Mouse (Mus musculus) T-helper 17 cell (primary cell): ENCODE results near the gene Ubap1.

Experiments
- in situ Hi-C, 2 experiments: fragments of 300-600 bp; cut with MboI, MseI; formaldehyde crosslinking; loops; 1 replicate in 1 of 2; 2 replicates in 1 of 2; pipeline ENCODE4 v1.15.1; 2025; ENCODE audit warnings: high pct_unique_total_duplicates in 2 of 2

Gene Ubap1

DNA sequence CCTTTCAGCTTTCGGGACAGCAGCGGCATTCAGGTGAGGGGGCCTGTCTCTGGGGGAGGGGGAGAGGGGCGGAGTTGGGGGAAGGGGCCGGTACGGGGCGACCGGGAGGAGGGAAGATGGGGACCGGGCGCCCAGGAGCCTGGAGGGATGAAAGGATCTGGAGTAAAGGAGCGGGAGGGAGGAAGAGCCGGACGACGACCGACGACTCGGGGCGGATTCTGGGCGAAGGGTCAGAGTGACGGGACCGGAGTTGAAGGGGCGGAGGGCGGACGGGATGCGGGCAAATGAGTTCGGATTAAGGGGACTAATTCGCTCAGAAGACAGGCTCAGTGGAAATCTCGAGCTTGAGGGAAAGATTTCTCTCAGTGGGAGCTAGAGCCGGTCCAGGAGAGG, 399 bp downstream of the Ubap1 start:
- in situ Hi-C loops = loop anchor here in 1 of 2 experiments (5.0 kb wide), 1 partner anchor 37 kb away; the partner anchor contains the start of gene Dcaf12

DNA sequence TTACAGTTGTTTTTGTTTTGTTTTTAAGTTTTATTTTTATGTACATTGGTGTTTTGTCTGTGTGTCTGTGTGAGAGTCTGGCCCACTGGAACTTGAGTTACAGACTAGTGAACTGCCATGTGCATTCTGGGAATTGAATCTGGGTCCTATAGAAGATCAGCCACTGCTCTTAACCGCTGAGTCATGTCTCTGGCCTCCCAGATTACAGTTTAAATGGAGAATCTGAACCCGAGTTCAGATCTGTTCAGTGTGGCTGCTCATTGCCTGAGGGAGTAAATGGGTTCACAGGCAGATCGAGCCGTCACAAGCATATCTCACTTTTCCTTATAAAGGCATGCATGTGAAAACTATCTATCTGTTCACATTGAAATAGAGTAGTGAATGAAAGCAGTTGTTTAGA, 4.0 kb downstream of the Ubap1 start:
- in situ Hi-C loops = no loop called here

DNA sequence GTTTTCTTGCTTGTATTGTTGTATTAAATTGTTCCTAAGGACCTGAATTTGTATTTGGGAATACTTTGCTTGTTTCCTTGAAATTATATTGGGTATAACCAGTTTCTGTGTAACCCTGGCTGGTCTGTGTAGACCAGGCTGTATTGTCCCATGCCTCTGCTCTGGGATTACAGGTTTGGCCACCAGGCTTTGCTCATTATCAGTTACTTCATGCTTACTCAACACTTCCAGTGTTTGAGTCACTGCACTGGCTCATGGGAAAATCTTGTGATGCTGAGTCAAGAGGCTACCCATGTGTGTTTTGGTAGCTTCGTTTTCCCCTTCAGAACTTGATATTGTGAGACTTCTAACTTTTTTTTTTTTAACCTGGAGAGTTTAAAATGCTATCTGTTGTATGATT, 4.5 kb downstream of the Ubap1 start:
- in situ Hi-C loops = no loop called here

DNA sequence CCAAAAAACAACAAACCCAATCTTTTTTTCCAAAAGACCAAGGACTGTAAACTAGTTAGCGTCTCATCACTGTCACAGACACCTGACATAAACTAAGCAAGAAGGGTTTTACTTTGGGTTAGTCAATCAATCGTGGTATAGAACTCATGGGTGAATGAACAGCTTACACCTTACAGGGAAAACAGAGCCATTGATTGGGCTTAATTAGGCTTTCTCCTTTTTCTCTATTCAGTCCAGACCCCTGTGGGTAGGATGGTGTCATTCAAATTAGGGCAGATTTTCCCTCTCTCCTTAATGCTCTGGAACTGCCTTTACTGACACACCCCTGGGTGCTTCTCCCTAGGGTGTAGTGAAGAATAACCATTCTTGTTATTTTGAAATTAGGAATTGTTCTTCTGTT, 8.4 kb downstream of the Ubap1 start:
- in situ Hi-C loops = no loop called here

DNA sequence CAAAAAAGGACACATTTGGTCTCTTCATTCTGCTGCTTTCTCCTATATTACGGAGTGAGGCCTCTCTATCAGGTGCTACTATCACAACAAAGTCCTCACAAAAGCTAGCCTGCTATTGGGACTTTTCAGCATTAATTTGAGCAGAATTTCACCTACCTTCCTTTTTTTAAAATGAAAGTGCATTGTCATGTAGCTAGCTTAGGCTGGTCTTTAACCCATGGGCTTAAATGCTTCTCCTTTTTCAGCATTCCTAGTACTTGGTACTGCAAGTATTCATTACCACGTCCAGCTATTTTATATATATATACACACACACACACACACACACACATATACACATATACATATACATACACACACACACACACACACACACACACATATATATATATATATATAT, 9.9 kb downstream of the Ubap1 start:
- in situ Hi-C loops = no loop called here

DNA sequence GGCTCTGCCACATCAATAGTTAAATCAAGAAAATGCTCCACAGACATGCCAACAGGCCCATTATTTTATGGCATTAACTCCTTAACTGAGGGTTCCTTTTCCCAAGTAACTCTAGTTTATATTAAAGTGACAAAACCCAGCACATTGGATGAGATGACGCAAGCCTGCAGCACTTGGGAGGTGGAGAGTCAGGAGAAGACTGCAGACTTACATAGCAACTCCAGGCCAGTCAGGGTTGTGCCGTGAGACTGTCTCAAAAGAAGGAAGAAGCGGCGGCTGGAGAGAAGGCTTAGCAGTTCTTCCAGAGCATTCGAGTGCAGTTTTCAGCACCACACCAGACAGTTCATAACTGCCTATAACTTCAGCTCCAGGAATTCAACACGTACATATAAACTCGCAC, 10.6 kb downstream of the Ubap1 start:
- in situ Hi-C loops = no loop called here

DNA sequence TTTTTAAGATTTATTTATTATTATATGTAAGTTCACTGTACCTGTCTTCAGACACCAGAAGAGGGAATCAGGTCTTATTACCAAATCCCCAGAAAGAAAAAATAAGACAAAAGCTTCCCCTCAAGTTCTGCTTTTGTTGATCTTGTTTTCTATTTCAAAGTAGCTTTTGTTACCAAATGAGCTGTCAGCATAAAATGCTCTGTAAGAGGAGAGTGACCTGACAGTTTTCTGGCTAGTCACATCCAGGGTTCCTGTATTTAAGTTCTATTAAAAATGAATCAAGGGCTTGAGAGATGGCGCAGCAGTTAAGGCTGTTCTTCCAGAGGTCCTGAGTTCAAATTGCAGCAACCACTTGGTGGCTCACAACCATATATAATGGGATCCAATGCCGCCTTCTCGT, 12.3 kb downstream of the Ubap1 start:
- in situ Hi-C loops = no loop called here

DNA sequence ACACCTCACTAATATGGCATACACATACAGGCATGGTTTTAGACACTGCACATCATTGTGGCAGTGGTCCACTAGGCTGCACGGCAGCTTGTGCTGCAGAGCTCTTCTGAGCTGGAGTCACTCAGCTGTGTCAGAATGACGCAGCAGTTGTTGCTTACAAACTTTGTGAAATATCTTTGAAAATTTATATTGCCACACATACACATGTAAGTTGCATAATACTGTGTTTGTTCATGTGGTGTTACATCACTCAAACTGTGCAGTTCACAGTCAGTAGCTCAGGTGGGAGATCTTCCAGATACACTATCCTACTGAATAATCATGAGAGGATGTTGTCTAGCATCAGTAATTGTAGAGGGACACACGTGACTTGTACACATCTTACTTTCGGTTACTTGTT, 19.4 kb downstream of the Ubap1 start:
- in situ Hi-C loops = no loop called here

DNA sequence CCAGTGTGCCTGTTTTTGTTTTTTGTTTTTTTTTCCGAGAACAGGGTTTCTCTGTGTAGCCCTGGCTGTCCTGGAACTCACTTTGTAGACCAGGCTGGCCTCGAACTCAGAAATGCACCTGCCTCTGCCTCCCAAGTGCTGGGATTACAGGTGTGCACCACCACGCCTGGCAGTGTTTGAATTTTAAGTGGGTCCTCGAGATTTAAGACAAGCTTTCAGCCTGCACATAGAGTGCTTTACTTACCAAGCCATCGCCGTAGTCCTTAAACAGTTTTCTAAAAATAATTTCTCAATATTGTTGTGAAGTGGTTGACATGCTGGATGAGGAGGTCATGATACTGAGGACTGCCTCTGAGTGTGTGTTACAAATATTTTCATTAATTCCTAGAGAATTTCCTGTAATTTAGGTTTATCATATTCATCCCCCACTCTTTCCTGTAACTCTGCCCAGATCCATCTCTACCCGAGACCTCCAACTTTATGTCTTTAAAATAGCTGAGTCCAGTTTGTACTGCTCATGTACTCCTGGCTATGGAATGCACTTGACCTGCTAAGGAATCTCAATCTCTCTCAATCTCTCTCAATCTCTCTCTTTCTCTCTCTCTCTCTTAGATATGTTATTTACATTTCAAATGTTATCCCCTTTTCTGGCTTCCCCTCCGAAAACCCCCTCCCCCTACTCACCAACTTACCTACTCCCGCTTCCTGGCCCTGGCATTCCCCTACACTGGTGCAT, 21.1 kb downstream of the Ubap1 start:
- in situ Hi-C loops = no loop called here

DNA sequence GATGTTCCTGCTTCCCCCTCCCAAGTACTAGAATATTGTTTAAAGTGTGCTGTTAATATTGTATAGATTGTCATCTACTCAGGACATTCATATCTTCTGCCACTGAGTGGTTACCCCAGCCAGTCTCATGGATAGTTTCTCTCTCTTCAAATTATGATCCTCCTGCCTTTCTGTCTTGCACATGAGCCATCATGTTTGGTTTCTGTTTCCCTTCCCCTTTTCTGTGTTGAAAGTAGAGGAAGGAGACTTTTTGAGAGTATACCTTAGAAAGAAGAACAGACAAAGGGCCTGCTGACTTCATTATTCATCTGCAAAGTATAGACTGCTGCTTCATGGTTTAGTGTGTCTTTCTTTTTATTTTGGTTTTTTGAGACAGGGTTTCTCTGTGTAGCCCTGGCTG, 28.8 kb downstream of the Ubap1 start:
- in situ Hi-C loops = no loop called here

DNA sequence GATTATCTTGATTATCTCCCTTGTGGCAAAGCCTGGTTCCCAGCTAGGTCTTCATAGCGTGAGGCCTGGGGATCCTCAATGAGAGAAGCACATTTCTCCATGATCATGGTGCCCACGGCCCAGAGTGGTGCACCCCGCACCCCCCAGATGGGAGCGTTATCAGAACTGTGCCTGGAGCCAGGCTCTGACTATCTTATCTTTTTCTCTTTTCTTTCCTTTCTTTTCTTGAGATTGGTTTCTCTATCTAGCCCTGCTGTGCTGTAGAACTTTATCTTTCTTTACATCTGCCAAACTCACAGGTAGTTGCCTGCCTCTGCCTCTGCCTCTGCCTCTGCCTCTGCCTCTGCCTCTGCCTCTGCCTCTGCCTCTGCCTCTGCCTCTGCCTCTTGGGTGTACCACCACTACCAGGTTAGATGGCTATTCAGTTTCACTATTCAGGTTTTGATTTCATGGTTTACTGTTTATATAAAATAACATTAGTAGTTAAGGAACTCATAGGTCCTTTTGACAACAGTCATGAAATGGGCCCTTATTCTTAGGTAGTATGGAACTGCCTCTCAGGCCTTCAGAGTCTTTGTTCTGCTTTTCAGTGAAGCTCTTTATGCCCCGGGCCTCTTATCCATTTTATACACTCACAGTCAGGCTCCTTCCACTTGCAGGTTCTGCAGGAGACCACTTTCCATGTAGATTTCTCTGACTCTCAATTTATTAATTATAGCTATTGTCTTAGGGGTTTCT, 32.6 kb downstream of the Ubap1 start:
- in situ Hi-C loops = no loop called here

DNA sequence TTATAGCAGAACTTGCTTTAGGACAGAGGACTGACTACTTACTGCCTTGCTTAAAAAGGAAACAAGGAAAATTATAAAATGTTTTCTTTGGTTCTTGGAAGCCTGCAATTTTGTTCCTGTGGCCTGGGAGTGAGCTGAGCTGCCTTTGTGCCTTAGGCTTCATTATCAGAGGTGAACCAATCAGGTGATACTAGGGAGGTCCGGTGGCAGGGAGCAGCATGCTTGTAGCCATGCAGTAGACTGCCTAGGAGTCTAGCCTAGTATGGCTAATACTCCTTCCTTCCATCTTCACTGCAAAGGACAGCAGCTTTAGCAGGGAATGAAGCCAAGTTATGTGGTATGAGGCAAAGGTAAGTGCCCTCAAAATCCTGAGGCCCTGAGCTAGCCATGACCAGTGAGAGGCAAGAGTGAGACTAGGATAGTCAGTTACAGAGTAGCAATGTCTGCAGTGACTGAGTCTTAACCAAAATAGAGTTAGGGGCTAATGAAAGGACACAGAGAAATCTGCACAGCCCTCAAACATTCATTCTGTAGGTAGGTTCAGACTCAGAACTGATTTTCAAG, 37.7 kb downstream of the Ubap1 start:
- in situ Hi-C loops = no loop called here

DNA sequence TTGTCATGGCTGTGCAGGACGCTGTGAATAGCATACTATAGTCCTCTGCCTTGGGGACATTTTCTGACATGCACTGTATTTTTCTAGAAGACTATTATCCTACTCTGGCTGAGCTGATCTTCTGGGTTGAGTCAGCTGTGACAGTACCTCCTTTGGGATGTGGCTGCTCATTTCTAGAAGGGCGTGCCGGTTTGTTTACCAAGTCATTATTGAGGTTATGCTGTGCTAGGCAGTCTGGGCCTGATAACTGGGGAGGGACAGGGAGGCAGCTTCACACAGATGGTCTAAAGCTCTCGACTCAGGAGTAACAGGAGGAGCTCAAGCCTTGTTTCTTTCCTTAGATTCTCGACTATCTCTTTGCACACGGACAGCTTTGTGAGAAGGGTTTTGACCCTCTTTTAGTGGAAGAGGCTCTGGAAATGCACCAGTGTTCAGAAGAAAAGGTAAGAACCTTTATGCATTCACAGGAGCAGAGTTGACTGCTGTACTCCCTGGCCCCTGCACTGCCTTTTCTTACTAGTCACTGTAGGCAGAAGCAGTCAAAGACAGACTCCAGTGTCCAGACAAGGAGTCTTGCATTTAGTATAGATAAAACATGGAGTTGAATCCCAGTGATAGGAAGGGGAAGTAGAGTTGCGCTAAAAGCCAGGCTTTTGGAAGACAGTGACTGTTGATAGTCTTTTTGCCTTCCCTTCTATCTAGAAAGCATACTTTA, 39.1 kb downstream of the Ubap1 start:
- in situ Hi-C loops = no loop called here

DNA sequence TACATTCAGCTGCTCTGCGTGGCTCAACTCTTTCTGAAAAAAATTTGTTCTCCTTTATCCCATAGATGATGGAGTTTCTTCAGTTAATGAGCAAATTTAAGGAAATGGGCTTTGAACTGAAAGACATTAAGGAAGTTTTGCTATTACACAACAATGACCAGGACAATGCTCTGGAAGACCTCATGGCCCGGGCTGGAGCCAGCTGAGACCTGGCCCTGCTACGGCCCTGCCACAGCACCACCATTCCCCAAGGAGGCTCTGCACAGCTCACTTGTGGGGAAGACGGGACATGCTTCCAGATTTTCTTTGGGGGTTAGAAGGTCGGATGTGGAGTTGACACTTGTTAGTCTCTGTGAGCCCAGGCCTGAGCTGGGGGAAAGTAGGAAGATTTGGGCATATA, 39.8 kb downstream of the Ubap1 start:
- in situ Hi-C loops = no loop called here

DNA sequence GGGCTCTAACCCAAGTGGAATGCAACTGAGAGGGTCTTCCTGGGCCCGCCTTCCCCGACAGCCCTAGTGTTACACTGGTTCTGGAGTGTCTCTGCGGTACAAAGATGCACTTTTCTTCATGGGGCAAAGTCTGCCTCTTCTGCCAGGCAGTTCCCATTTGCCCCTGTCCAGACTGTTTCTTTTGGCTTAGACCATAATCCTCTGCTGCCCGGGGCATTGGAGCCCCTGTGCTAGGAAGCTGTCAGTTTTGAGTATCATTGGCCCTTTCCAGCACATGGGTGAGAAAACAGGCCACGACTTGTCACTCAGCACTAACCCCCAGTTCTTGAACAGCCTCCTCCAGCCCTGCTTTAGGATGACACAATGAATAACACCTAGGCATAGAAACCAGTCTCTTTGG, 40.4 kb downstream of the Ubap1 start:
- in situ Hi-C loops = no loop called here

DNA sequence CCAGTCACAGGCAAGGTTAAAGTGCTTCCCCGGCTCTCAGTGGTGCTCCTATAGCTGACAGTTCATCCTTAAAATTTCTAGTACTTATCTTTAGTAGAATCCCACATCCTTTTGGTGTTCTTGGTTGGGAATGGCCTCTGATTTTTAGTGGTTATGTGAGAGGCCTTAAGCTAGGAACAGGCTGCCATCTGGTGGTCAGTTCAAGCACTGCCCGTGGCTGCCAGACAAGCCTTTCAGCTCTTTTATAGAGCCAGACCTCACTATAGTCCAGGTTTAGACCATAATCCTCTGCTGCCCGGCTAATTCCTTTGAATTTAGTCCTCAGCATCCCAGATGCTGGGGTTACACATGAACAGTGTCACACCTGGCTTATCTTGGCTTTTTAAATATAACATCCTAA, 41.3 kb downstream of the Ubap1 start:
- in situ Hi-C loops = no loop called here

DNA sequence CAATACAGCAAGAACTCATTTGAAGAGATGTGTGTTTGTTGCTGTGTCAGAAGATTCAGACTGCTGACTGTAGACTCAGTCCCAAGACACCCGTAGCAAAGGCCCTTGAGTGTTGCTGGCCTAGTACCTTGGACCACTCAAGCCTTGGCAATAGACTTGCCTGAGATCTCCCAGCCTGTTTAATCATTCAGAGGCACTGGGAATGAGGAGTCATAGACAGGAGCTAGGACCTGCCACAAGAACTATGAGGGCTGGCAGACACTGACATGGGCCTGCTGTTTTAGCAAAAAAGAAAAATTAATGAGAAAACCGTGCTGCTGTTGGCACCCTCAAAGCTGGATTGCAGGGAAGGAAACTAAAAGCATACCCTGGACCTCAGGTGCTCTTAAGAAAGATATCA, 42.2 kb downstream of the Ubap1 start:
- in situ Hi-C loops = no loop called here

DNA sequence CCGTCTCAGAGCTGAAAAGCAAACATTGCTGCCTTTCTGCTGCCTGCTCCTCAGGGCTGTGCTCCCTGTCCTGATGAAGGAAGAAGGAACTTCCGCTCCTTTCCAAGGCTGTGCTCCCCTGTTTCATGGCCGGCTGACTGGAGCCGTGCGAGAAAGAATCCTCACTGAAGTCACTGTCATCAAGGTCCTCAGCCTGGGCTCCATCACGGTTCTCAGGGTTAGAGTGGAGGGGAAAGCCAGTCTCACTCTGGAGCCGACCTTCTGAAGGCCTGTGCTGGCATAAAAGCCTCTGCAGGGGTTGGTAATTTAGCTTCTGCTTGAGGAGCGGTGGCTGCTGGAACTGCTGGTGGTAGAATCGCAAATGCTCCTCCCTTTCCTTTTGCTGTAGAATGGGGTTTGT, 45.9 kb downstream of the Ubap1 start:
- in situ Hi-C loops = no loop called here

DNA sequence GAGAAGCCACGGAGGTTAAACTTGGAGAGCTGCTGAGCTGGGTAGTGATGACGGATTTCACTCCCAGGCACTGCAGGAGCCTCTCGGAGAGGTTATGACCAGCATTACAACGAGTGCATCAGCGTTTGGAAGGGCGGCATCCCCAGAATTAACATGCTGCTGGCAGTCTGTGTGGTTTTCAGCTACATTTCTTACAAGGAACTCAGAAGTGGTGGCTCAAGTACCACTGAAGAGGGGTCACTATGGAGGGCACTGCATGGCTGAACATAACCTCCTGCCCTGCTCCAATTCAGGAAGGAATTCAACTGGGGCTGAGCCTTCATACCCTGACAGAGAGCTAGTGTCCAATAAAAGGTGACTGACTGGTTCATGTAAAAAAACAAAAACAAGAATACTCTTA, 49.6 kb downstream of the Ubap1 start:
- in situ Hi-C loops = no loop called here

DNA sequence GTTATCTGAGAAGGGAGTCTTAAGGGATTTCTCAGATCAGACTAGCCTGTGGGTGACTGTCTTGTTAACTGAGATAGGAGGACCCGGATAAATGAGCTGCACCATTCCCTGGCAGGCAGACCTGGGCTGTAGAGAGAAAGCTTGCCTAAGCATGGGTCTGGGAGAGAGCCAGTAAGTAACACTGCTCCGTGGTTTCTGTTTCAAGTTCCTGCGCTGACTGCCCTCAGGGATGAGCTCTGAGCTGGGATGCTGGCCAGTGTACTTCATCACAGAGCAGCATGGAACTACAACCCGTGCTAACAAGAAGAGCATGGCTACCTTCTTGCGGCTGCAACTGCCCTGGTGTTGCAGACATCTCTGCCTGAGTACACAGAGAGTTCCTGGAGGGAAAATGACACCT, 51.1 kb downstream of the Ubap1 start:
- in situ Hi-C loops = no loop called here

DNA sequence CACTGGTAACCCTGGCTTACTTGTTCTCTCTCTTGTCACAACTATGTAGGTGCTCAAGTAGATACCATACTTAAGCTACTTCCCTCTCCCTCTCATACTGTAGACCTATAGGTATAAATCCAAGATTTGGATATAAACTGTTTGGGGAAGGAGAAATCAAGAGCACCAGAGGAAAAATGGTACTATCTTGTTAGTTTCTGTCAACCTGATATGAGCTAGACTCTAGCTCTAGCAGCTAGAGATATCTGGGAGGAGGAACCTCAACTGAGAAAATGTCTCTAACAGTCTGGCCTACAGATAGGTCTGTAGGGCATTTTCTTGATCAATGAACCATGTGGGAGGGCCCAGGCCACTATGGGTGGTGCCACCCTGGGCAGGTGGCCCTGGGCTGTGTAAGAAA, 52.4 kb downstream of the Ubap1 start:
- in situ Hi-C loops = no loop called here

DNA sequence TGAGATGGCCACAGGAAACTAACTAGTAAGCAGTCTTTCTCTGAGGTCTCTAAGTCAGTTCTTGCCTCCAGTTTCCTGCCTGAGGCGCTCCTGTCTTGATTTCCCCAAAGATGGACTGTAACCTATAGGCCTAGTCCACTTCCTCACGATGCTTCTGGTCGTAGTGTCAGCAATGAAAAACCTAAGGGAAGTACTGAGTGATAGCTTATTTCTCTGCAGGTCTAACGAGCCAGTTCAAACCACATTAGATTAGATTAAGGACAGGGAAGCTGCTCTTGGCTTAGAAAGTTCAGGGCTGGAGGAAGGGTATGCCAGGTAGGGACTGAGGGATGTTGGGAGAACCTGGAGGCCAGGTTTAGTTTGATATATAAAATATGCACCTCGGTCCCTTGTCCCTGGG, 52.8 kb downstream of the Ubap1 start:
- in situ Hi-C loops = no loop called here
